Mouse (Mus musculus) small intestine, adult 2 months (tissue): Measurements from ENCODE around the gene A630001G21Rik. TPM values are rescaled to one million over a fixed set of nuclear protein-coding genes. Genes with fewer than 3 reads are reported as not detected.

Experiments
- H3K27ac ChIP-seq: fragments of 200-500 bp; 2 replicates; pipeline ENCODE4 v1.5.1; 2012; ENCODE audit warnings: low read depth, low read length, control low read depth, inconsistent platforms; ENCODE audit not compliant: insufficient read depth
- H3K27me3 ChIP-seq: fragments of 200-500 bp; 2 replicates; pipeline ENCODE4 v1.6.1; 2012; ENCODE audit warnings: mild to moderate bottlenecking, moderate library complexity, low read length, inconsistent platforms; ENCODE audit not compliant: control insufficient read depth, insufficient read depth
- H3K36me3 ChIP-seq: fragments of 200-500 bp; 2 replicates; pipeline ENCODE4 v1.6.1; 2012; ENCODE audit warnings: mild to moderate bottlenecking, low read length, control low read depth, inconsistent platforms; ENCODE audit not compliant: control insufficient read depth, insufficient read depth
- H3K4me1 ChIP-seq: fragments of 200-500 bp; 2 replicates; pipeline ENCODE4 v1.6.1; 2012; ENCODE audit warnings: low read length, inconsistent platforms, mixed read lengths; ENCODE audit not compliant: control insufficient read depth, insufficient read depth, insufficient read length
- H3K4me3 ChIP-seq: fragments of 200-500 bp; 2 replicates; pipeline ENCODE4 v1.5.1; 2012; ENCODE audit warnings: low read depth, mild to moderate bottlenecking, control low read depth, inconsistent platforms, low read length, moderate library complexity
- CTCF ChIP-seq: fragments of 200-500 bp; IDR thresholded peaks from 2 replicates; pipeline ENCODE4 v1.5.1; 2012; ENCODE audit warnings: low read depth, mild to moderate bottlenecking, control low read depth, inconsistent platforms, low read length, moderate library complexity, mixed read lengths; ENCODE audit not compliant: insufficient replicate concordance, insufficient read length; ENCODE audit errors: extremely low read depth
- POLR2A ChIP-seq: fragments of 200-500 bp; IDR thresholded peaks from 2 replicates; pipeline ENCODE4 v1.6.1; 2012; ENCODE audit warnings: low read depth, mild to moderate bottlenecking, control low read depth, inconsistent platforms, low read length, moderate library complexity
- WGBS: fragments of 180-500 bp; shearing (Covaris S2); methylation state at CpG from one replicate; pipeline ENCODE4 v1.1.7; 2018; 5-methylcytosine and 5-hydroxymethylcytosine counted together
- polyA plus RNA-seq: library from polyadenylated mRNA; depleted of rRNA; stranded (reverse); fragments of >200 nt; gene quantifications from 2 replicates; pipeline ENCODE4 v1.2.3, GENCODE M21; 2012

A630001G21Rik gene
- polyA plus RNA-seq, 1 experiment = 1.2 TPM

DNA sequence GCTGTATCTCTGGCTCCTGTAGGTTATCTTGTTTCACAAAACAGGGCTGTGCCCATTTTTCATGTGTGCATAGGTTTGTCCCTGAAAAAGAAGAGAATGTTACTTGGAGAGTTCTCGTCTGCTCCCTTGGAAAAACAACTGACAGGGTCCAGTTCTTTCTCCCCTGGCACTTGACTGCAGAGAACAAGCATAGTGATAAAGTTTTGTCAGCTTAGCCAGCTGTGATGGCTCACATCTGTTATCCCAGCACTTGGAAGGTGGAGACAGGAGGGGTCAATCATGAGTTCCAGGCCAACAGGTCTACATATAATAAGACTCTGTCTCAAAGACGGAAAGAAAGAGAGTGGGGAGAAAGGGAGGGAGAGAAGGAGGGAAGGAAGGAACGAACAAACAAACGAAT is 59.4 kb downstream of the A630001G21Rik start:
- no peak for TF ChIP-seq POLR2A
- no peak for TF ChIP-seq CTCF
- Histone ChIP-seq H3K4me1 (0 out of 2 replicates have a peak, but pooled peaks cover 2% of the 10 kb centered on the region), H3K27ac (no peak overlapping the region), H3K36me3 (no peaks in the 10 kb centered on the region), H3K27me3 (no peaks in the 10 kb centered on the region), H3K4me3 (no peak overlapping the region)
- WGBS = 79% methylated on average over 4 of the region's 4 CpGs

DNA sequence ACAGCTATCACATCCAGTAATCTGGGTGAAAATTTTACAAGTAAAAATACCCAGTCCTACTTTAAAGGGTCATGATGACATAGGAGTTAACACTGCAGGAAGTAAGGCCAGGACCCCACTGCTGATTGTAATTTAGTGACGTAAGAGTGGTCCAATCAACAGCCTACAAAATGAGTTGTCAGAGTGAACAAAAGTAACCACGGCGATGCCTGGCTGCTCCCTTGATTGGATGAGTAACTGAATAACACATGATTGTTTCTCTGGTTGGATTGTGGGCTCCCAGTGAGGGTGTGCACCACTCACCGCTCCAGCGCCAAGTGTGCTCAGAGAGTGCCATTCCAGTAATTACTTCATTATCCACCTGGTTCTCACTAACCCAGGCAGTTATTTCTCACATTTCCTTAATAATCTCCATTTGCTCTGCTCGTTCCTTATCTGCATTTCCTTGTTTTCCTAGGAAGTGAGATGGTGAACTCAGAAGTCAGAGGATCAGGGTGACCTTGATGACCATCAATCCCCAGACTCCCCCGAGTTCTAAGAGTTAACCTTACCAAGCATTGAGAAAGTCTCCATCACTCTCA is 61.9 kb downstream of the A630001G21Rik start:
- 69% methylated on average over 7 of the region's 7 CpGs for WGBS
- Histone ChIP-seq H3K4me1 (0 out of 2 replicates have a peak, but pooled peaks cover 2% of the 10 kb centered on the region), H3K36me3 (no peaks in the 10 kb centered on the region), H3K27ac (no peak overlapping the region), H3K27me3 (no peaks in the 10 kb centered on the region), H3K4me3 (no peak overlapping the region)
- TF ChIP-seq POLR2A (no peak), CTCF (no peak)

DNA sequence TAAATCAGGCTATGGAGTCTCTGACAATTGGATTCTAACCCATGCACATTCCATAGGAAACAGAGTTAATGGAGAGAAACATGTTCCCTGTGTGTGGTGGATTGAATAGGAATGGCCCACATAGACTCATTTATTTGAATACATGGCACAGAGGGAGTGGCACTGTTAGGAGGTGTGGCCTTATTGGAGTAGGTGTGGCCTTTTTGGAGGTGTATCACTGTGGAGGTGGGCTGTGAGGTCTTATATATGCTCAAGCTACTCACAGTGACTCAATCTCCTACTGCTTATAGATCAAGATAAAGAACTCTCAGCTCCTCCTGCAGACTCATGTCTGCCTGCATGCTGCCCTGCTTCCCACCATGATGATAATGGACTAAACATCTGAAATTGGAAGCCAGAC is 63.9 kb downstream of the A630001G21Rik start:
- Histone ChIP-seq H3K36me3 (no peaks in the 10 kb centered on the region), H3K4me3 (no peak overlapping the region), H3K27ac (no peak overlapping the region), H3K4me1 (no peaks in the 10 kb centered on the region), H3K27me3 (no peaks in the 10 kb centered on the region)
- TF ChIP-seq CTCF (no peak), POLR2A (no peak)

DNA sequence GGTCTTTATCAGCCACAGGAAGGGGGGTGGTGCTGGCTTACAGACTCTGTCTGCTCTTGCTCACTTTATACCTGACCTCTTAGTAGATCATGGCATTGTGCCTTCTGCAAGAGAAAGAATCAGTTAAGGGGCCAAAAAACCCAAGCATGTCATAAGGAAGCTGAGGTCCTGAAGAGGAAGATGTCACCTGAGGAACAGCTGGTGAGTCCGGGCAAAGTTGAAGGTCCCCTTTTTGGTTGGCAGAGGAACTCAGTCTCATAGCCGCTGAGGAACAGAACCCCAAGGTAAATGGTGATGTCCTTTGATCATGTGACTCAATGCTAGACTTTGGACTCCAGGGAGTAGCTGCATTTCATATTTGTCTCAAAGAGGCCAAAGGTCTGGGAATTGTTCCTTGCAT is 71.7 kb downstream of the A630001G21Rik start:
- Histone ChIP-seq H3K27ac (peak overlapping the region; percentile 27; the same call in 1 of the 2 replicates), H3K36me3 (peaks cover 8% of the 10 kb centered on the region), H3K4me1 (peaks cover 7% of the 10 kb centered on the region; the same call in 1 of the 2 replicates), H3K27me3 (no peaks in the 10 kb centered on the region), H3K4me3 (no peak overlapping the region)
- WGBS = 48% methylated on average over 2 of the region's 2 CpGs
- no peak for TF ChIP-seq POLR2A
- no peak for TF ChIP-seq CTCF

DNA sequence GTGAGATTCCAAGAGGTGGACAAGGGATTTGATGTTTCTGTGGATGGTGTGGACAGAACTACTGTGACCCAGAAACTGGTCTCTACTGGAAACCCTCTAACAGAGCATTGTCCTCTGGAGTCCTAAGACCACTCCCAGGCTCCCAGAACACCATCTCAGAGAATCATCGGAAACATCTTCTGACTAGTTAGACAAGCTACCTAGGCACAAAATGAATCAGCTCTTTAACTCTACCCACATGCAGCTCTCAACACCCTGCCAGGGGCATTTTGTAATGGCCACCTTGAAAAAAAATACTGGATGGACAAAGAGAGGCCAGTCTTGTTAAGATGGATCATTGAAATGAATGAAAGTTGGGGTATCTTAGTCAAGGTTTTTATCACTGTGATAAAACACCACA is 72.9 kb downstream of the A630001G21Rik start:
- H3K27ac ChIP-seq = no peak overlapping the region
- peaks cover 11% of the 10 kb centered on the region for H3K36me3 ChIP-seq
- no peaks in the 10 kb centered on the region for H3K27me3 ChIP-seq
- WGBS = 97% methylated on average over 1 of the region's 1 CpGs
- no peak for TF ChIP-seq CTCF
- TF ChIP-seq POLR2A = no peak
- peaks cover 7% of the 10 kb centered on the region; the same call in 1 of the 2 replicates for H3K4me1 ChIP-seq
- no peak overlapping the region for H3K4me3 ChIP-seq

DNA sequence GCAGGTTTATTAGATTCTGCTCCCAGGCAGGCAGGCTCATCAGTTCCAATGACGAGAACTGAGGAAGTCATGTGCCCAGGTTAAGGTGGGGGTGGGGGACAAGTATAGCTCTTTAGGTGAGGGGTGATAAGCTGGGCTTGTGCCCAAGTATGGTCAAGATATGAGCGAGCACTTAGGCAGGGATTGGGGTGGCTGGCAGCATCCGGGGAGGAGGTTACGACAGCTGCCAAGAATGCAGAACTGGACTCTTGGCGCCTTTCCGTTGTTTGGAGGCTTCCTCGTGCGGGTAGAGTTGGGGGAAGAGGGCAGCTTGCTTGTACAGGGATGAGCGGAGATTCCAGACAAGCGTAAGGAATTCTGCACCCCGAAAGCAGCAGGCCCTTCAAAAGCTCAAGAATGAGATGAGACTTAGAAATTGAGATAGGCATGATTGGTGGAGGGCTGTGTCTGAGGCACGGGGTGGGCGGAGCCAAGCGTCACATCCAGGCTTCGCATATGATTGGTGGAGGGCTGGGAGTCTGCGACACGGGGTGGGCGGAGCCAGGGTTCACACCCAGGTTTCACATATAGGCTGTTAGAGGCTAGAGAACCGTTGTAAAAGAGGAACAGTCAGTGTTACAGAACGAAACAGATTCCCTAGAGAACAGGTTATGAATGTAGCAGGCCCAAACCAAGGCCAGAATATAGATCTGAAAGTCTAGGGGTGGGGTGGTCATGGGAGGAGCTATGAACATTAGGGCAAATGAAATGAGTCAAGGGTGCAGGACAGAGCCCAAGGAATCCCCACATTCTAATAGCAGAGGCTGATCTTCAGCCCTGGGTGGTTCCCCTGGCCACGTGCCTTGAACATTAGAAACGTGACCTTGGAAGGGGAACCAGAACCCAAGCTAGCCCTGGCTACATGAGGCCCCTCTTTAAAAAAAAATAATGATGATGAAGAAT is 74.9 kb downstream of the A630001G21Rik start:
- WGBS = 16% methylated on average over 22 of the region's 22 CpGs
- H3K36me3 ChIP-seq = peaks cover 16% of the 10 kb centered on the region
- H3K27me3 ChIP-seq = no peaks in the 10 kb centered on the region
- H3K27ac ChIP-seq = peak overlapping the region; percentile 73
- peak overlapping the region; percentile 59 for H3K4me3 ChIP-seq
- peaks cover 7% of the 10 kb centered on the region; the same call in 1 of the 2 replicates for H3K4me1 ChIP-seq
- TF ChIP-seq CTCF (no peak), POLR2A (no peak)

DNA sequence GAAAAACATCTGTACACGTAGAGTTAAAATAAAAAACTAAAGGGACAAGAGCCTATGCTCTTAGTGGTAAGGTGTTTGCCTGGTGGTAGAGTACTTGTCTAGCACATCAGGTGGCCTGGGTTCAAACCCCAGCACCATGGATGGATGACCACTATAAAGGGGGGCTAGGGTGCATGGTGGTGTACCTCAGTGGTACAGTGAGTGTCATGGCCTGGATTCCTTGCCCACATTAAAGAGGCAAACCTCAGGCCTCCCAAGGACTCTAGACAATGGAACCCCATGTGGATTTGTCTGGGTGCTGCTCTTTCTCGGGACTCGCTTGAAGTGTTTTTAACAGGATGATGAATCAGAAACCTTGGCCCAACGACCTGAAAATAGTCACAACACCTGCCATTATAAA is 75.9 kb downstream of the A630001G21Rik start:
- H3K36me3 ChIP-seq = peaks cover 19% of the 10 kb centered on the region
- TF ChIP-seq POLR2A (no peak), CTCF (no peak)

More for the DNA sequence above, 75.9 kb downstream of the A630001G21Rik start:
- Histone ChIP-seq H3K4me1 (peaks cover 7% of the 10 kb centered on the region; the same call in 1 of the 2 replicates), H3K27ac (no peak overlapping the region), H3K27me3 (no peaks in the 10 kb centered on the region), H3K4me3 (no peak overlapping the region)
- 68% methylated on average over 4 of the region's 4 CpGs for WGBS
